Mouse (Mus musculus) layer of hippocampus, adult 2 months (tissue): ENCODE measurements around the gene Aanat. TPM values are rescaled to one million over a fixed set of nuclear protein-coding genes. Genes with fewer than 3 reads are reported as not detected.

Experiments used
- DNase-seq, 2 experiments: peaks; one replicate each; pipeline ENCODE4 v3.0.0; 2022; ENCODE audit warnings: low spot score in 2 of 2
- H3K27ac ChIP-seq: fragments of 200-600 bp; 2 replicates; pipeline ENCODE4 v1.8.1; 2022
- H3K4me3 ChIP-seq: fragments of 200-600 bp; 2 replicates; pipeline ENCODE4 v1.8.1; 2022; ENCODE audit warnings: mild to moderate bottlenecking
- CTCF ChIP-seq: fragments of 200-600 bp; conservative IDR thresholded peaks from 2 replicates; pipeline ENCODE4 v1.8.1; 2022; ENCODE audit warnings: antibody characterized with exemption, mild to moderate bottlenecking, moderate library complexity
- total RNA-seq, 2 experiments: library from RNA; stranded (reverse); gene quantifications; 2 replicates each; pipeline ENCODE4 v1.2.3; 2021

Gene Aanat
- total RNA-seq, 2 experiments from 2014 or later: 0.27 to 1.2 TPM

- no peak overlapping the region for H3K4me3 ChIP-seq
- TF ChIP-seq CTCF: no peak
- no peak for DNase-seq
- H3K27ac ChIP-seq: no peak overlapping the region
Observed at GRCm38 (mm10) chr11:116555572-116555971, 30.7 kb upstream of the Aanat start.

DNA sequence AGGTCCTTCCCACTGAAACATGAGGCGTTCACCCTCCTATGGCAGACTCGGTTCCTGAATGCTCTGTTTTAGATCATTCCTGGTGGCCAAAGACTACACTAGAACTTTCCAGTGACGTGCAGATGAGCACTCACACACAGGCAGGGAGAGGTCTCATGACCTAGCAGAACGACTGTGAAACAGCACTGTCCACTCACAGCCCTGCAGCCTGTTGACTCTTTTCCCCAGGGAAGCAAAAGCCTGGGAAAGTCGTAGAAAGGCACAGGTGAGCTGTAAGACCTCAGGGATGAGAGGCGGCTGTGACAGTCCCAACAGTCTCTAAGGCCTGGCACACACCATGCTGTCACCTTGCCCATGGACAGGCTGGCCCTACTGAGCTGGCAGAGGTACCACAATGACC is 29.9 kb upstream of the Aanat start:
- TF ChIP-seq CTCF: no peak
- no peak overlapping the region for H3K27ac ChIP-seq
- DNase-seq: no peak
- H3K4me3 ChIP-seq: no peak overlapping the region

- DNase-seq: no peak
- no peak for TF ChIP-seq CTCF
- no peak overlapping the region for H3K27ac ChIP-seq
- no peak overlapping the region for H3K4me3 ChIP-seq
Observed at GRCm38 (mm10) chr11:116565283-116566041, 20.8 kb upstream of the Aanat start.

DNA sequence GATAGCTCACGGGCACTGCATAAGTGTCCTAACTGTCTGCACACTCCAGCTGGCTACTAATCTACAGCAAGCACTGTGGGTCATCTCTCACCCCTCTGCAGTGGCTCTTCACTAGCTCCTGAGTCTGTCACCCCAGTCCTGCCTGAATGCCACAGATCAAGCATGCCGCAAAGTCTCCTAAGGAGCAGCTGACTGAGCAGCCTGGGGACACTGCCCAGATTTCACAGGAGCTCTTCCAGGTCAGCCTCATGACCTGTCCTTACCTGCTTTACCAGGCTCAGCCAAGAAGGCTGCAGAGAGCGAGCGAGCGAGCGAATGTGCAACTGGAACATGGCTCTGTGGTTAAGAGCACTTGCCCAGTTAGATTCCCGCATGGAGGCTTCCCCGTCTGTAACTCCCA is 18.7 kb upstream of the Aanat start:
- Histone ChIP-seq H3K4me3 (no peak overlapping the region), H3K27ac (no peak overlapping the region)
- TF ChIP-seq CTCF: no peak
- no peak for DNase-seq

- 0 out of 2 replicates have a peak overlapping the region, but pooled peaks have one; percentile 43 for H3K27ac ChIP-seq
- no peak for TF ChIP-seq CTCF
- no peak overlapping the region for H3K4me3 ChIP-seq
- peak in 1 of 2 experiments; percentile 51 for DNase-seq
Observed at GRCm38 (mm10) chr11:116570821-116571220, 15.4 kb upstream of the Aanat start.

DNA sequence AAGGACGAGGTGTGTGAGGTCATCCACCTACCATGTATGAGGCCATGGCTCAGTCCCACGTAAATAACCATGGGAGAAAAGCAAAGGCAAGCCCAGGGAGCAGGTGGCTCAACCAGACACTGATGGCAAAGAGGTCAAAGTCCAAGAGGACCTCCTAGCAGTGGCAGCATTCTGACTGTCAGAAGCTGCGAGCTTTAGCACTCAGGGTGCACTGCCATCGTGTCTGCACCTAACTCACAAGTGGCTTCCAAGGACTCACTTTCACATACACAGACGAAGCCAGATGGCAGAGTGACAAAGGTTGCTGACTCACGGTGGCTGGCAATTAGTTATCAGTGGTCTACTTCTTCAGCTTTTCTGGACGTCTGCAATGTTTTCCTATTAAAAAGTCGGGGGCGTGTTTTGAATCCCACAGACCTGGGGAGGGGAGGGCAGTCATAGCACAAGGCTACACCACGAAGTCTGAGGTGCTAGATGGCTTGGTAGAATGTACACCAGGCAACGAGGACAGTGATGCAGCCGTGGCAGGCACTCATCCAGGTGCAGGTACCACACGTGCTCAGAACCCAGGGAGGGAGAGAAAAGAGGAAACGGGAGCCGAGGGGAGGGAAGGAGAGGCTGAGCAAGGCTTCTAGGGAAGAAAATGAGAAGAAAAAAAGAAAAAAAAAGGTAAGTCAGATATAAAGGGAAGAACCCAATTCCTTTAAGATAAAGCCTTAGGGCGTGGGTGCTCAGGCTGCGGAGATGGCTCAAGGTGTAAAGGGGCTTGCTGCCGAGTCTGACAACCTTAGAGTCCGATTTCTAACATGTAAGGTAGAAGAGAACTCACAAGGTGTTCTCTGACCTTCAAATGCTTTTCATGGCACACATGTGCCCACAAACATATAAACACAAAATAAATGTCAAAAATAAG is 14.2 kb upstream of the Aanat start:
- TF ChIP-seq CTCF: no peak
- peak overlapping the region; percentile 72; the same call in 1 of the 2 replicates for H3K27ac ChIP-seq
- H3K4me3 ChIP-seq: no peak overlapping the region
- DNase-seq: no peak

DNA sequence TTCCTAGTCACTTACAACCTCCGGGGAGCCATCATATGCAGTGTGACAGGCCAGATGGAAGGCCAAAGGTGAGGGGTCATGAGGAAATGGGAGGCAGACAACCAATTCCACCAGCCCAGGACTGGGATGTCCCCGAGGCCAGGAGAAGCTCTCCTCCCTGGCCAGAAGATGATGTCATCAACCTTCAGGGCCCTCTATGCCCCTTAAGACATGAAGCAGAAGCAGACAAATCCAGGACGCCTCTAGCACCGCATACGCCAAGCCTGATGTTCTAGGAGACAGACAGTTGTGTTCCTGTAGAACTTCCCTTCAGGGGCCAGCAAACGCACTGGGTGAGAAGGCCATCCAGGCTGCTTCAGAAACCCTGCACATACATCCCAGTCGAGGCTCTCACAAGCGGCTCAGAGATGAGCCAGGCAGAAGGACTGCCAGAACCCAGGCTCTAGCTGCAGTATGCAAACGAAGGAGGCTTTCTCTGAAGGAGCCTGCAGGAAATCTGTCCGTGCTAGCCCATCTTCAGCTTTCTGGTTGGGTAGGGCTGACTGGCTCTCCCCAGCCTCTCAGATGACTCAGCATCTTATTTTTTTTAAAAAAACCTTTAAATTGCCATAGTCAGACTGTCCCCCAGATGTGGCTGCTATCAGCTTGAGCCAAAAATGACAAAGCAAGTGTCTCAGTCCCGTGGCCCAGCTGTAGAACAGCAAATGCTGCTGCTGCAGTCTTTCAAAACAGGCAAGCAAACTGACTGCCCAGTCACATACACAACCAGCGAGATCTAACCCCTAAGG is 13.3 kb upstream of the Aanat start:
- DNase-seq: peak; percentile 39 to 67
- no peak for TF ChIP-seq CTCF
- H3K27ac ChIP-seq: peak overlapping the region; percentile 72
- H3K4me3 ChIP-seq: no peak overlapping the region

DNA sequence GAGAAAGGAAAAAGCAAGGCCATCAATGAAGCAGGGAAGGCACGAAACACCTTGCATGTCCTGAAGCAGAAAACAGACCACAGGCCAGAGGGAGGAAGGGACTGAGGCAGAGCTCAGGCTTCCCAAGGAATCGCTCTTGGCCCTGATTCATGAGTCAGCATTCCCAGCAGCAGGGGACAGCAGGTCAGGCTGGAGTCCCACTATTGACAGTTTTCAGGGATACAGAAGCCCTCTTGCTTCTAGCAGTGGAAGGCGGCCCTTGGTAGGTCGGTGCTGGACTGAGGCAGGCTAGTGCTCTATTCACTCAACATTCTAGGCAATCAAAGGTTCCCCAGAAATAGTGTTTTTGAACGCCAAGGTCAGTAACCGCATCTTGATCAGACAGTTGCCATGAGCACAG is 11.7 kb upstream of the Aanat start:
- Histone ChIP-seq H3K4me3 (no peak overlapping the region), H3K27ac (no peak overlapping the region)
- DNase-seq: no peak
- no peak for TF ChIP-seq CTCF

- H3K27ac ChIP-seq: no peak overlapping the region
- H3K4me3 ChIP-seq: no peak overlapping the region
- TF ChIP-seq CTCF: no peak
- DNase-seq: no peak
Observed at GRCm38 (mm10) chr11:116574982-116575381, 11.2 kb upstream of the Aanat start.

GRCm38 (mm10) chr11:116575396-116575795 is 10.8 kb upstream of the Aanat start:
- H3K27ac ChIP-seq: no peak overlapping the region
- DNase-seq: no peak
- no peak overlapping the region for H3K4me3 ChIP-seq
- no peak for TF ChIP-seq CTCF

DNA sequence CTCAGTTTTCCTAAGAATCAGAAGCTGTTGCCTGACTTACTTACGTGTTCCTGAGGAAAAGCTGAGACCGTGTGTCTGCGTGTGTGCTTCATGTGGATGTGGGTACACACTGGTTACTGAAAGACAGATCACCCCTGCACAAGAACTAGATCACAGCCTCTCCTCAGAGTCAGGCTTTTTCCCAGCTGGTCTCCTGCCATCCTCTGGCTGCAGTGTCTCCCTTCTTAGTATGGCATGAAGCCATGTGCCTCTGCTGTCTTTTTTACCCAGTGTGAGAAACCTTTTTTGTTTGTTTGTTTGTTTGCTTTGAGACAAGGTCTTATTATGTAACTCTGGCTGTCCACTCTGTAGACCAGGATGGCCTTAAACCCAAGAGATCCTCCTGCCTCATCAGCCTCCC is 7.0 kb upstream of the Aanat start:
- DNase-seq: no peak
- H3K27ac ChIP-seq: no peak overlapping the region
- no peak overlapping the region for H3K4me3 ChIP-seq
- TF ChIP-seq CTCF: no peak

GRCm38 (mm10) chr11:116580031-116580652 is 6.1 kb upstream of the Aanat start:
- DNase-seq: no peak
- TF ChIP-seq CTCF: no peak
- H3K4me3 ChIP-seq: peak overlapping the region; percentile 89
- peak overlapping the region; percentile 92 for H3K27ac ChIP-seq
